Mouse (Mus musculus): ENCODE data around the gene Tmem80.

DNA sequence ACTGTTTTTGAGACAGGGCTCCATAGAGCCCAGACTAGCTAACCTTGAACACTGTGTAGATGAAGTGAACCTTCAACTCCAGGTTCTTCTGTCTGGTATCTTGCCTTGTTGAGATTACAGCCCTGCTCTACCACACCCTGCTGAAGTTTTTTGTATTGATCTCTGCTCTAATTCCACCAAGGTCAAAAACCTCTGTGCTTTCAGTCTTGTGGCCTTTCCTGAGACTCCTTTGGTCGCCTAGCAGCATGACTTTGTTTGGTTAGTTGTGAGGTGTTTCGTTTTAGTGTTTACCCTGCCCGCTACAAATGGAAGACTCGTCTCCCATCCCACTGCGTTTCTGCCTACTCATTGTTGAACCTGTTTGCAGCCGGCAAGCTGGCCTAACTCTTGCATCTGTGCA, 23.5 kb downstream of the Tmem80 start:
- TF ChIP-seq CTCF (IDR thresholded peaks at IDR 0.05; ENCODE audit: low read depth, low read length): no peak
- no peak for TF ChIP-seq TAL1 (conservative IDR thresholded peaks at IDR 0.05; ENCODE audit: low read depth, low read length)
- TF ChIP-seq GATA2 (IDR thresholded peaks at IDR 0.05; ENCODE audit: borderline replicate concordance, low read depth, low read length): no peak
- no peak for TF ChIP-seq GATA1 (IDR thresholded peaks at IDR 0.05; ENCODE audit: borderline replicate concordance, low read length)

All from G1E (cell line).